Mouse (Mus musculus) olfactory bulb, adult 2 months (tissue): ENCODE results near the gene Ppp1r14c.

Experiments
- CTCF ChIP-seq: fragments of 200-500 bp; IDR thresholded peaks from 2 replicates; pipeline ENCODE4 v1.5.1; 2012; ENCODE audit warnings: low read depth, mild to moderate bottlenecking, low read length, moderate library complexity; ENCODE audit not compliant: insufficient read depth
- POLR2A ChIP-seq: fragments of 200-500 bp; IDR thresholded peaks from 2 replicates; pipeline ENCODE4 v1.6.1; 2012; ENCODE audit warnings: mild to moderate bottlenecking, low read depth, low read length, moderate library complexity; ENCODE audit not compliant: insufficient read depth

GRCm38 (mm10) chr10:3396008-3396795 is 30.3 kb downstream of the Ppp1r14c start:
- no peak for TF ChIP-seq CTCF
- no peak for TF ChIP-seq POLR2A
